Mouse (Mus musculus) hindbrain, postnatal 0 days (tissue): ENCODE measurements around the gene Mroh2a. TPM values are rescaled to one million over a fixed set of nuclear protein-coding genes. Genes with fewer than 3 reads are reported as not detected.

Experiments
- ATAC-seq: fragments of 200-750 bp; cut with Nextera tagmentation; 2 replicates; pipeline ENCODE4 v1.8.0; 2017; ENCODE audit warnings: mild to moderate bottlenecking, moderate TSS enrichment, moderate library complexity
- DNase-seq: peaks from one replicate; pipeline ENCODE4 v3.0.0-alpha.2; 2015; ENCODE audit warnings: low spot score
- H3K27ac ChIP-seq: fragments of 300-500 bp; sonication (generic); 2 replicates; pipeline ENCODE4 v1.5.1; 2014; ENCODE audit warnings: mild to moderate bottlenecking
- H3K27me3 ChIP-seq: fragments of 300-500 bp; sonication (generic); 2 replicates; pipeline ENCODE4 v1.6.1; 2014; ENCODE audit warnings: low read length, mixed read lengths; ENCODE audit not compliant: insufficient read depth
- H3K36me3 ChIP-seq: fragments of 300-500 bp; sonication (generic); 2 replicates; pipeline ENCODE4 v1.6.1; 2014; ENCODE audit warnings: low read length, mixed read lengths; ENCODE audit not compliant: insufficient read depth
- H3K4me1 ChIP-seq: fragments of 300-500 bp; sonication (generic); 2 replicates; pipeline ENCODE4 v1.6.1; 2014; ENCODE audit warnings: antibody characterized with exemption, low read length, mixed read lengths; ENCODE audit not compliant: insufficient read depth
- H3K4me2 ChIP-seq: fragments of 300-500 bp; sonication (generic); 2 replicates; pipeline ENCODE4 v1.6.1; 2014; ENCODE audit warnings: low read depth, mild to moderate bottlenecking, low read length, moderate library complexity, mixed read lengths
- H3K4me3 ChIP-seq: fragments of 300-500 bp; sonication (generic); 2 replicates; pipeline ENCODE4 v1.5.1; 2014; ENCODE audit warnings: low read length
- H3K9ac ChIP-seq: fragments of 300-500 bp; sonication (generic); replicated peaks from 2 replicates; pipeline ENCODE4 v1.6.1; 2014; ENCODE audit warnings: mild to moderate bottlenecking, low read length, moderate library complexity, mixed read lengths
- H3K9me3 ChIP-seq: fragments of 300-500 bp; sonication (generic); 2 replicates; pipeline ENCODE4 v1.6.1; 2016; ENCODE audit warnings: low read length, mixed read lengths
- CTCF ChIP-seq: IDR thresholded peaks from 2 replicates; pipeline ENCODE4 v1.5.1; 2016; ENCODE audit warnings: antibody characterized with exemption, control low read depth, low read depth
- WGBS: fragments of 180-500 bp; shearing (Covaris S2); extraction: QIAGEN DNeasy Blood & Tissue Kit; methylation state at CpG from one replicate; pipeline ENCODE4 v1.1.7; 2014; 5-methylcytosine and 5-hydroxymethylcytosine counted together
- polyA plus RNA-seq: library from polyadenylated mRNA; unstranded; fragments of >200 nt; fragmentation: Nextera tagmentation; extraction: Ambion mirVana; gene quantifications from 2 replicates; pipeline ENCODE4 v1.2.1, GENCODE M21; 2015
- total RNA-seq: library from RNA; depleted of rRNA; stranded (reverse); fragments of >200 nt; gene quantifications from 2 replicates; pipeline ENCODE4 v1.2.3, GENCODE M21; 2014

The Mroh2a gene
- total and polyA plus RNA-seq, 2 experiments from 2014 or later, result 0.16 to 0.23 TPM

DNA sequence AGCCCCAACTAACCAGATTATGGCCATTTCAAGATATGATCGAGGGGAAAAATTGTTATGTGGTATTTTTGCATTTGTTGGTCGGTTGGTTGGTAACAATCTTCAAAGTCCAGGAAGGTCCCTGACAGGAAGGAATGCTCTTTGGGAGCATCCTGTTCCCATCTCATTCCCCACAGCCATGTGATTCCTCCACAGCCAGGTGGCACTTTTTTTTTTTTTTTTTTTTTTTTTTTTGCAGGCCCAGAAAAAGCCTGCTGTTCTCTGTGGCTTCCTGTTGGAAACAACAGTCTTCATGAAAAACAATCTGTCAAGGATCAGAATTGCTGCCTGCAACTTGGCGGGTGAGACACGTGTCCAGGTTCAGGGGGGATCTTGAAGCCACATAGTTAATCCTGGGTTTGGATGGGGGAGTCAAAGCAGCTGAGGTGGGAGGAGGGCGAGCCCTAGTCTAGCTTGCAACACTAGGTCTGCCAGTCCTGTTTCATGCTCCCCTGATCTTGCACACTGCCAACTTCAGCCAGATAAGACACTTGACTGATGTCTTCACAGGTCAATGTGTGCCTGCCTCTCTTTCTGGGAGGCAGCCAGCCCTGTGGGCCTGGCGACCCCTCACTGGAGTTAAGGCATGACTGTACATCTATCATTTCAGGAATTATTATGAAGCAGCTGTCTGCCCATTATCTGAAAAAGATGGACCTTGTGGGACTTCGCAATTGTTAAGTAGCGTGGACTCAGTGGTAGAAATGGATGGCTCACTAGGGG lies 32.3 kb downstream of the Mroh2a start:
- no peak for TF ChIP-seq CTCF
- no peak overlapping the region for H3K9ac ChIP-seq
- H3K36me3 ChIP-seq, result peaks cover 34% of the 10 kb centered on the region
- H3K27ac ChIP-seq, result peak overlapping the region; percentile 3
- ATAC-seq (peak; percentile 24), DNase-seq (peak; percentile 81)
- no peaks in the 10 kb centered on the region for H3K27me3 ChIP-seq
- no peak overlapping the region for H3K4me3 ChIP-seq
- no peaks in the 10 kb centered on the region for H3K4me1 ChIP-seq
- peaks cover 30% of the 10 kb centered on the region; the same call in 1 of the 2 replicates for H3K9me3 ChIP-seq
- no peak overlapping the region for H3K4me2 ChIP-seq
- 71% methylated on average over 8 of the region's 8 CpGs for WGBS

DNA sequence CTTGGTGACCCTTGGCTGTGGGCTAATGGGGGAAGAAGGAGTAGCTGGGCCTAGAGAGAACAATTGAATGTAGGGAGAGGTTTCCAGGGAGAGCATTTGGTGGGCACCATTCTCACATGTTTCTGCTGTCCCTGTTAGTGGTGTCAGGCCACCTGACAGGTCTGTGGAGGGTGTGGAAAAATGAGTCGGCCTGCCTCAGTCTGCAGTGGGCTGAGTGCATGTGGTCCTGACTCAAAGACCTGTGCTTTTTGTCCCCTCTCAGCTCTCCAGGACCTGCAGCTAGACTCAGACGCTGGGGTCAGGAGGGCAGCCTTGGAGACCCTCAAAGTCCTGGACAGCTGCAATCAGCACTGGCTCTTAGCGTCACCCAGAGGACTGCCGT lies 32.8 kb downstream of the Mroh2a start:
- H3K27ac ChIP-seq, result no peak overlapping the region; the same call in 1 of the 2 replicates
- peaks cover 40% of the 10 kb centered on the region for H3K36me3 ChIP-seq
- TF ChIP-seq CTCF, result no peak
- H3K4me3 ChIP-seq, result no peak overlapping the region
- peak; percentile 1 for ATAC-seq
- H3K4me2 ChIP-seq, result no peak overlapping the region
- no peak for DNase-seq
- peaks cover 27% of the 10 kb centered on the region; the same call in 1 of the 2 replicates for H3K9me3 ChIP-seq
- no peak overlapping the region for H3K9ac ChIP-seq
- WGBS, result 78% methylated on average over 4 of the region's 4 CpGs
- H3K27me3 ChIP-seq, result no peaks in the 10 kb centered on the region
- no peaks in the 10 kb centered on the region for H3K4me1 ChIP-seq

DNA sequence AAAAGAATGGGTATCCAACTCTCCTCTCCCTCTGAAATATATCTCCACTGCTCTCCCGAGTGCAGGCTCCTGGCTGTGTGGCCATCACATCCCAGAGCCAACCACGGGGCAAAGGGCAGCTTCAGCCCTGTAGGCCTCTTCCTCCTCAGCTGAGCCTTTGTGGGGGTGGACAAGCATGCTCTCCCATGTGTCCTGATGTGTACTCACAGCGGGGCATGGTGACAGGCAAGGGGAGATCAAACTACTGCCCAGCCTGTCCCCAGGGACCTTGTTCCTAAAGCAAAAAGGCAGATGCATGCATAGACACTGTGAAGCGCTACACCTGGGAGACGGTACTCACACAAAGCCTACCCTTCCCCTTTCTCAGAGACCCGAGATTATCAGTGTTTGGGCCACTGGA lies 33.3 kb downstream of the Mroh2a start:
- DNase-seq (no peak), ATAC-seq (no peak)
- H3K4me1 ChIP-seq, result no peaks in the 10 kb centered on the region
- H3K4me2 ChIP-seq, result no peak overlapping the region
- H3K4me3 ChIP-seq, result no peak overlapping the region
- no peak overlapping the region for H3K9ac ChIP-seq
- H3K36me3 ChIP-seq, result peaks cover 45% of the 10 kb centered on the region
- TF ChIP-seq CTCF, result no peak
- WGBS, result 76% methylated on average over 6 of the region's 6 CpGs
- no peak overlapping the region for H3K27ac ChIP-seq
- peaks cover 23% of the 10 kb centered on the region; the same call in 1 of the 2 replicates for H3K9me3 ChIP-seq
- H3K27me3 ChIP-seq, result no peaks in the 10 kb centered on the region

DNA sequence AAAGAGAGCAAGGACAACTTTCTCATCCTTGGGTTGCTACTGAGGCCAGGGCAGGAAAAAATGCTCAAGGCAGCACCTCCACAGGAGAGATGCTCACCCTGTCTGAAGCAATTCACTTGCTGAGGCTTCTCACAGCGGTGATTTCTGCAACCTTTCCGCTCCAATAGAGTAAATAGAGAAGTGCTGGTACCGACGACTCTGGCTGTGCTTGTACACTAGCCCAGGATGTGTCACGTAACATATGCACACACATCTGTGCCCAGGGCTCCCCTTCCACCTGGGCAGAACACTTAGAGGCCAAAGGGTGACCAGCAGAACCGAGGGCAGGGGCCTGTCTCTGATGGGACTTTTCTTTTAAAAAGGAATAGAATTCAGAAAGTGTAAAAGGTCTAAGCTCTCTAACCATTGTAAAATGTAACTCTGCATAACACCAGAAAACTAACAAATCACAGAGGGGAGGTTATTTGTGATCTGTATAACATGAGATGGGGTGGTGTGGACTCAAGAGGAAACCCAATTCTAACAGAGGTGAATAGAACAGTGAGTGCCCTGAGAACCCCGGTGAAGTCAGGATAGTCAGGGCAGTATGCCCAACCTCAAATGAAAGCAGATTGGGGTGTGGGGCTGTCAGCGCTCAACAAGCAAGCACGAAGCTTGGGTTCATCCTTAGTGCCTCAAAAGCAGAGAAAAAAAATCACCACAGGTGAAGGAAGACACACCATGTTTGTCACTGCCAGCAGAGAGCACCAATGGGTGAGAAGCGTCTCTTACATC lies 34.0 kb downstream of the Mroh2a start:
- 78% methylated on average over 10 of the region's 10 CpGs for WGBS
- no peak for ATAC-seq
- Histone ChIP-seq H3K9me3 (peaks cover 16% of the 10 kb centered on the region; the same call in 1 of the 2 replicates), H3K27me3 (no peaks in the 10 kb centered on the region), H3K27ac (no peak overlapping the region), H3K9ac (no peak overlapping the region), H3K4me1 (no peaks in the 10 kb centered on the region), H3K4me2 (no peak overlapping the region), H3K36me3 (peaks cover 52% of the 10 kb centered on the region), H3K4me3 (no peak overlapping the region)
- TF ChIP-seq CTCF, result no peak
- DNase-seq, result no peak

DNA sequence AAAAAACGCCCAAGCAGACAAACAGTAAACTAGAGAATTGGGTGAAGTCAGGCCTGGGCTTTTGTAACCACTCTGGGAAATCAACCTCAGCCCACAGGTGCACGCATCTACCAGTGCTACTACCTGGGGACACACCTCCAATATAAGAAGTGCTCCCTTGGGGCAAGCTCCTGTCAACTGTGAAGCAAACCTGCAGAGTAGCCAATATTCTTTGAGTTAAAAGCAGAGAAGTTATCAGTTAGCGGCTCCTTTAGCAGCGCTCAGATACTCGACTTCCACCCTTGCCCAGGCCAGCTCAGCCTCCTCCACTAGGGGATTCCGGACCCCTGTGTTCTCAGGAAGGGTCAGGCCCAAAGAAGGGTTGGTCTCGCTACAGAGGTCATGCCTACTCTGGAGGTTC lies 34.9 kb downstream of the Mroh2a start:
- DNase-seq, result no peak

DNA sequence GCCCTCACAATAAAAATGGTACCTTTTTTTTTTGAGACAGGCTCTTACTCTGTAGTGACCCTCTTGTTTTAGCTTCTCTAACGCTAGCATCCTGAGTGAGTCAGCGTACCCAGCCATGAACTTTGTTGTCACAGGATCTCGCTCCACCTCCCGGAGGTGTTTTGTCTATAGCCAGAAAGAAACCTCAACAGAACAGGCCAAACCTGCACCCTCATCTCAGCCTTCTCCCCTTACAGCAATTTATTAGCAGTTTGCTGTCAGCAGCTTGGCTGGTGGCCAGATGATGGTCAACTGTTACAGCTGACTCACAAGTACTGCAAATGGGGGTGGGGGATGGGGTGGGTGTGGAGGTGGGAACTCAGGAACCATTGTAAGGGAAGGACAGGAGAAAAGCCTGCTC lies 35.5 kb downstream of the Mroh2a start:
- ATAC-seq (no peak), DNase-seq (peak; percentile 75)
- Histone ChIP-seq H3K9ac (no peak overlapping the region), H3K27ac (no peak overlapping the region), H3K36me3 (peaks cover 66% of the 10 kb centered on the region), H3K4me2 (no peak overlapping the region), H3K27me3 (no peaks in the 10 kb centered on the region), H3K4me3 (no peak overlapping the region), H3K4me1 (no peaks in the 10 kb centered on the region), H3K9me3 (peaks cover 2% of the 10 kb centered on the region; the same call in 1 of the 2 replicates)
- TF ChIP-seq CTCF, result no peak
- WGBS, result 80% methylated on average over 4 of the region's 4 CpGs

More for the DNA sequence above, 34.9 kb downstream of the Mroh2a start:
- Histone ChIP-seq H3K9me3 (peaks cover 7% of the 10 kb centered on the region; the same call in 1 of the 2 replicates), H3K4me3 (no peak overlapping the region), H3K9ac (no peak overlapping the region), H3K27me3 (no peaks in the 10 kb centered on the region), H3K4me1 (no peaks in the 10 kb centered on the region), H3K27ac (no peak overlapping the region), H3K36me3 (peaks cover 61% of the 10 kb centered on the region), H3K4me2 (no peak overlapping the region)
- TF ChIP-seq CTCF, result no peak
- no peak for ATAC-seq
- 85% methylated on average over 7 of the region's 7 CpGs for WGBS
